Mouse (Mus musculus) stomach, adult 2 months (tissue): ENCODE results near the gene Mrgpra4. TPM values are rescaled to one million over a fixed set of nuclear protein-coding genes. Genes with fewer than 3 reads are reported as not detected.

Experiments
- polyA plus RNA-seq: library from polyadenylated mRNA; depleted of rRNA; stranded (reverse); fragments of >200 nt; gene quantifications from 2 replicates; pipeline ENCODE4 v1.2.3, GENCODE M21; 2012; rRNA removed

Gene Mrgpra4
- not detected in 2 replicates for polyA plus RNA-seq

DNA sequence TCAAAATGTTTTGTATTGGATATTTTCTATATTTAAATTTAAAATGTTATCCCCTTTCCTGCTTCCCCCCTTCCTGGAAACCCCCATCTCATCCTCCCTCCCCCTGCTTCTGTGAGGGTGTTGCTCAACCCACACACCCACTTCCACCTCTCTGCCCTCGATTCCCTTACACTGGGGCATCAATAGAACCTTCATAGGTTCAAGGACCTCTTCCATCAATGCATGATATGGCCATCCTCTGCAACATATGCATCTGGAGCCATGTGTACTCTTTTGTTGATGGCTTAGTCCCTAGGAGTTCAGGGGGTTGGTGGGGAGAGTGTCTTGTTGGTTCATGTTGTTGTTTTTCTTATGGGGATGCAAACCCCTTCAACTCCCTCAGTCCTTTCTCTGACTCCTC lies at the start of gene Mrgpra4:
Gene Mrgpra4, minus strand, starts transcription at position 101 of the 400 bp plus-strand sequence.

GRCm38 (mm10) chr7:48027497-48027896 lies 45.6 kb upstream of the Mrgpra4 start, which contains the start of gene Mrgprx1:
Gene Mrgprx1 (minus strand): TSS chr7:48027597.

Other genes with a start within 250 kb of the Mrgpra4 start
- not detected in 2 replicates for gene Mrgprx1, start 45.5 kb upstream of the Mrgpra4 start, polyA plus RNA-seq
- not detected in 2 replicates for gene Mrgprb5, start 186.9 kb upstream of the Mrgpra4 start, polyA plus RNA-seq
- not detected in 2 replicates for gene Mrgprb4, start 217.2 kb upstream of the Mrgpra4 start, polyA plus RNA-seq